Mouse (Mus musculus): ENCODE data around the gene Zfp354c.
A peak's percentile ranks its signal among the peaks of the same experiment; 100 is the strongest.

Gene Zfp354c

GRCm38 (mm10) chr11:50827010-50827953 is at the start of gene Zfp354c:
Gene Zfp354c (minus strand): TSS chr11:50827724.
- peak; percentile 91 for DNase-seq (ENCODE audit: extremely low spot score)

GRCm38 (mm10) chr11:50850989-50851601 is 23.6 kb upstream of the Zfp354c start:
- DNase-seq (ENCODE audit: extremely low spot score), result peak; percentile 27

GRCm38 (mm10) chr11:50850177-50850735 is 22.7 kb upstream of the Zfp354c start, which contains the start of gene Grm6:
Gene Grm6 (plus strand): TSS chr11:50850685.
- no peak for DNase-seq (ENCODE audit: extremely low spot score)

- no peak for DNase-seq (ENCODE audit: extremely low spot score)
Measured at GRCm38 (mm10) chr11:50849310-50849709, 21.8 kb upstream of the Zfp354c start.

GRCm38 (mm10) chr11:50848520-50849137 is 21.1 kb upstream of the Zfp354c start:
- no peak for DNase-seq (ENCODE audit: extremely low spot score)

- no peak for DNase-seq (ENCODE audit: extremely low spot score)
Measured at GRCm38 (mm10) chr11:50847047-50847446, 19.5 kb upstream of the Zfp354c start.

- no peak for DNase-seq (ENCODE audit: extremely low spot score)
Measured at GRCm38 (mm10) chr11:50845951-50846350, 18.4 kb upstream of the Zfp354c start.

- peak; percentile 88 for DNase-seq (ENCODE audit: extremely low spot score)
Measured at GRCm38 (mm10) chr11:50841023-50841735, 13.7 kb upstream of the Zfp354c start, which contains the start of gene Zfp879. Gene Zfp879 (minus strand): TSS chr11:50841552.

- no peak for DNase-seq (ENCODE audit: extremely low spot score)
Measured at GRCm38 (mm10) chr11:50835727-50836126, 8.2 kb upstream of the Zfp354c start.

- DNase-seq (ENCODE audit: extremely low spot score), result no peak
Measured at GRCm38 (mm10) chr11:50826214-50826613, 1.3 kb downstream of the Zfp354c start.

- DNase-seq (ENCODE audit: extremely low spot score), result no peak
Measured at GRCm38 (mm10) chr11:50814233-50814632, 13.3 kb downstream of the Zfp354c start.

GRCm38 (mm10) chr11:50798836-50799235 is 28.7 kb downstream of the Zfp354c start:
- no peak for DNase-seq (ENCODE audit: extremely low spot score)

- DNase-seq (ENCODE audit: extremely low spot score), result no peak
Measured at GRCm38 (mm10) chr11:50797674-50798073, 29.9 kb downstream of the Zfp354c start.

GRCm38 (mm10) chr11:50771006-50771405 is 56.5 kb downstream of the Zfp354c start:
- DNase-seq (ENCODE audit: extremely low spot score), result no peak

GRCm38 (mm10) chr11:50768995-50769749 is 58.4 kb downstream of the Zfp354c start:
- peak; percentile 87 for DNase-seq (ENCODE audit: extremely low spot score)

- peak; percentile 17 for DNase-seq (ENCODE audit: extremely low spot score)
Measured at GRCm38 (mm10) chr11:50767039-50767438, 60.5 kb downstream of the Zfp354c start.

- DNase-seq (ENCODE audit: extremely low spot score), result no peak
Measured at GRCm38 (mm10) chr11:50766461-50766860, 61.1 kb downstream of the Zfp354c start.

All from embryo, embryonic 9.5 days (tissue).